Mouse (Mus musculus): Measurements from ENCODE around the gene Ephx4.
"Not testable (repeated sequence)": the region's sequence is repeated elsewhere in the genome, so short reads cannot be mapped to it uniquely, and the experiment has no call there.

The Ephx4 gene

GRCm38 (mm10) chr5:107402436-107402835 is at the start of gene Ephx4:
Gene Ephx4, plus strand, starts transcription at chr5:107402736.
- DNase-seq (ENCODE audit: low read depth) = no peak

- no peak for DNase-seq (ENCODE audit: low read depth)
These were observed 48.6 kb upstream of the Ephx4 start for GRCm38 (mm10) chr5:107353981-107354380.

- DNase-seq (ENCODE audit: low read depth) = peak; percentile 37
These were observed 46.7 kb upstream of the Ephx4 start for GRCm38 (mm10) chr5:107355801-107356200.

GRCm38 (mm10) chr5:107357723-107358122 is 44.8 kb upstream of the Ephx4 start:
- no peak for DNase-seq (ENCODE audit: low read depth)

- DNase-seq (ENCODE audit: low read depth) = peak; percentile 73
These were observed 43.0 kb upstream of the Ephx4 start for GRCm38 (mm10) chr5:107359395-107360053.

- DNase-seq (ENCODE audit: low read depth) = no peak
These were observed 42.3 kb upstream of the Ephx4 start for GRCm38 (mm10) chr5:107360054-107360730.

- no peak for DNase-seq (ENCODE audit: low read depth)
These were observed 32.5 kb upstream of the Ephx4 start for GRCm38 (mm10) chr5:107370040-107370439.

- DNase-seq (ENCODE audit: low read depth) = no peak
These were observed 31.2 kb upstream of the Ephx4 start for GRCm38 (mm10) chr5:107371335-107371734.

- no peak for DNase-seq (ENCODE audit: low read depth)
These were observed 29.3 kb upstream of the Ephx4 start for GRCm38 (mm10) chr5:107373256-107373655.

GRCm38 (mm10) chr5:107386448-107386847 is 16.1 kb upstream of the Ephx4 start:
- DNase-seq (ENCODE audit: low read depth) = not testable (repeated sequence)

- DNase-seq (ENCODE audit: low read depth) = no peak
These were observed 14.7 kb upstream of the Ephx4 start for GRCm38 (mm10) chr5:107387788-107388187.

GRCm38 (mm10) chr5:107389373-107389772 is 13.2 kb upstream of the Ephx4 start:
- DNase-seq (ENCODE audit: low read depth) = no peak

- DNase-seq (ENCODE audit: low read depth) = no peak
These were observed 8.1 kb upstream of the Ephx4 start for GRCm38 (mm10) chr5:107394437-107394836.

- DNase-seq (ENCODE audit: low read depth) = no peak
These were observed 743 bp downstream of the Ephx4 start for GRCm38 (mm10) chr5:107403011-107403946.

GRCm38 (mm10) chr5:107403947-107404684 is 1.6 kb downstream of the Ephx4 start:
- DNase-seq (ENCODE audit: low read depth) = no peak

- DNase-seq (ENCODE audit: low read depth) = no peak
These were observed 2.8 kb downstream of the Ephx4 start for GRCm38 (mm10) chr5:107405361-107405760.

- no peak for DNase-seq (ENCODE audit: low read depth)
These were observed 7.8 kb downstream of the Ephx4 start for GRCm38 (mm10) chr5:107410305-107410704.

- peak; percentile 18 for DNase-seq (ENCODE audit: low read depth)
These were observed 8.8 kb downstream of the Ephx4 start for GRCm38 (mm10) chr5:107411326-107411725.

- no peak for DNase-seq (ENCODE audit: low read depth)
These were observed 9.7 kb downstream of the Ephx4 start for GRCm38 (mm10) chr5:107412285-107412684.

GRCm38 (mm10) chr5:107415098-107415497 is 12.6 kb downstream of the Ephx4 start:
- DNase-seq (ENCODE audit: low read depth) = no peak

GRCm38 (mm10) chr5:107421676-107422075 is 19.1 kb downstream of the Ephx4 start:
- DNase-seq (ENCODE audit: low read depth) = no peak

- DNase-seq (ENCODE audit: low read depth) = no peak
These were observed 28.7 kb downstream of the Ephx4 start, which contains the start of gene Lpcat2b for GRCm38 (mm10) chr5:107431249-107431648. Gene Lpcat2b, plus strand, starts transcription at chr5:107431549.
